Mouse (Mus musculus) C2C12 (cell line): ENCODE results near the gene Olfr672.

Experiments
- CTCF ChIP-seq: IDR thresholded peaks from one replicate; pipeline ENCODE4 v1.5.1; 2011; ENCODE audit not compliant: control insufficient read depth, insufficient read depth, insufficient read length
- MAX ChIP-seq: IDR thresholded peaks from one replicate; pipeline ENCODE4 v1.6.1; 2011; ENCODE audit warnings: mild to moderate bottlenecking, control low read depth

GRCm38 (mm10) chr7:105028360-105028759, 26.5 kb upstream of the Olfr672 start, which contains the start of gene Olfr675:
- TF ChIP-seq CTCF (no peak), MAX (no peak)
